ENCODE assay signal across 23 mouse cellular contexts in the genomic region with DNA sequence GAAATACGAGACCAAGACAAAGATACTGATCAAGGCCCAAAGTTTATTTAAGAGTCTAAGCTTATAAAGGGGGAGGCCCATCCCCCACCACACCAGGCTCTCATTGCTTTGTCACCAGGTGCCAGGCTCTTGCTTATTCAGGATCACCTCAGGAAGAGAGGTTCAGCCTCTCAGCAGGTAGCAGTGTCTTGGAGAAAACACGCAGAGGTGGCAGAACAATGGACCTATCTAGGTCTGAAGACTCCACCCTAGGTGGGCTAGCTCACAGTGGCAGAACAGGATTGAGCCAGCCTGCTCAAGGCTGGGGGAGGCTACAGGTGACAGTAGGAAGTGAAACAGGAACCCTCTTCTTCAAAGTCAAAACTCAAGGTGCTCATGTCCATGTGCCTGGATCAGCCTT.
"Had no signal": no experiment of that assay in that cellular context is flagged by ENCODE, and none has a peak within 500 bp of the region (broad histone marks: within the 10 kb centered on the region; RNA-seq: fewer than 3 reads in every experiment).

No protein-coding gene starts in this region.

- H3K4me3 ChIP-seq: heart, adult 2 months; heart, embryonic 13.5 days; heart, embryonic 15.5 days; hindbrain, embryonic 10.5 days; hindbrain, embryonic 12.5 days; intestine, embryonic 15.5 days; layer of hippocampus, adult 2 months; limb, embryonic 13.5 days; limb, embryonic 15.5 days; liver, embryonic 12.5 days had no signal

- H3K27ac ChIP-seq: heart, adult 2 months; heart, embryonic 13.5 days; heart, embryonic 15.5 days; hindbrain, embryonic 10.5 days; hindbrain, embryonic 12.5 days; hindbrain, embryonic 14.5 days; intestine, embryonic 15.5 days; layer of hippocampus, adult 2 months; limb, embryonic 13.5 days; limb, embryonic 15.5 days; liver, embryonic 12.5 days; liver, embryonic 14.5 days had no signal

- DNase-seq: gastrocnemius, postnatal 14 days; gastrocnemius, postnatal 36 days; heart, adult 11 months; heart, adult 2 months; heart, postnatal 14 days; heart, postnatal 4 days; kidney, adult 18-20 months; kidney, adult 8-10 months; kidney, postnatal 10 days; kidney, postnatal 25 days; kidney, postnatal 4 days; left cerebral cortex, postnatal 4 days had no signal
